Mouse (Mus musculus) frontal cortex, postnatal 14 days (tissue): Measurements from ENCODE around the gene Rnf216.
A peak's percentile ranks its signal among the peaks of the same experiment; 100 is the strongest.
"Not testable (repeated sequence)": the region's sequence is repeated elsewhere in the genome, so short reads cannot be mapped to it uniquely, and the experiment has no call there.

Source experiments
- DNase-seq, 2 experiments: peaks; one replicate each; pipeline ENCODE4 v3.0.0; 2022; ENCODE audit warnings: low spot score in 2 of 2

Rnf216 gene

DNA sequence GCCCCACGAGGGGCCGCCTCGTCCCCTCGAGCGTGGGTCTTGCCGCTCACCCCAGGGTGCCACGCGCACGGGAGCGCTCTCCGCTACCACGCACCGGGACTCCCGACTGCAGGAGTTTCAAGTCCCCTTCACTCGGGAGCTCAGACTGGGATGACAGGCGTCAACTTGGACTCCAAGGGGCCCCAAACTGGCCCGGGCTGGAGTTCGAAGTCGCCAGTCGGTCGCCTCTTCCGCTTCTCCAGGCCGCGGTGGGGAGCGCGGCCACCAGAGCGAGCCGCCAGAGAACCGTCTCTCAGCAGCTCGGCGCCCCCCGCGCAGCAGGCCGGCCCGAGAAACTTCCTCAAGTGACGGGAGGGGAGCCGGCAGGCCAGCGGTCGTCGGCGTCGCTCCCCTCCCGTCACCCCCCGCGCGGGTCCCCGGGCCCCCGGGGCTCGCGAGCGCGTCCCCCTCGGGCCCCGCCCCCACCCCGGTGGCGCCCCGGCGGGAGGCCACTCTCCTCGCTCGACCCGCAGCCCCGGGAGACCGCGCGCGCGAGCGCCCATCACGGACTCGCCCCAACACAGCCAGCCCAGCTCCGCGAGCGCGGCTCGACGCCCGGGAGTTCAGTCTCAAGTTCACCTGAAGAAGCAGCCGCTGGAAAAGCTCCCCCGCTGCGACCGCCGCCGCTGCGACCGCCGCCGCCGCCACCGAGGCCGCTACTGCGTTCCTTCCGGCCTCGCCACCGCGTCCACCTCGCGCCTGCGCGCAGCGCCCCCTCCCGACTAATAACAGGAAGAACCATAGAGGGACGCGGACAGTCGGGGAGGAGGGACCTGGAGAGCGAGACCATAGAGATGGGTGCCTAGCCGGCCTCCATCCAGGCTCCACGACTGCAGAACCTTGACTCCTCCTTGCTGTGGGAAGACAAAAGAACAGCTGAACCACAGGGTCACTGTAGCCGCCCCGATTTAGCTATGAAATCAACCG is at the start of gene Rnf216:
Rnf216 (minus strand) TSS at position 714 of the 966 bp plus-strand sequence.
- DNase-seq: peak; percentile 90 to 91

DNA sequence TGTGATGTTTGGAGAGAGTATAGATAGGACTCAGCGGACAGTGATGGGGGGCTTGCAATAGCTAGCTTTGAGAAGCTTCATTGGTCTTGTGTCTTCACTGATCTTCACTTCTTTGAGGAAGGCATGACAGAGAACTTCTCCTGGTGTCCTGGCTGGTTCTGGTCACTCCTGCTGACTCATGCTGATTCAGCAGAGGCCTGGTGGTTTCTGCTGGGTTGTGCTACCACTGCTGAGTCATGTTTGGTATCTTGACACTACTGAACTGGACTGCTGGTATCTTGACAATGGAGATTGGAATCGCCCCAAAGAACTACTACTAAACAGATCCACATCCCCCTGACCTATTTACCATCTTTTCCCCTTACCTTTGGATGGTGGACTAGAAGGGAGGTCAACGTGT is 42.7 kb upstream of the Rnf216 start:
- DNase-seq: no peak

DNA sequence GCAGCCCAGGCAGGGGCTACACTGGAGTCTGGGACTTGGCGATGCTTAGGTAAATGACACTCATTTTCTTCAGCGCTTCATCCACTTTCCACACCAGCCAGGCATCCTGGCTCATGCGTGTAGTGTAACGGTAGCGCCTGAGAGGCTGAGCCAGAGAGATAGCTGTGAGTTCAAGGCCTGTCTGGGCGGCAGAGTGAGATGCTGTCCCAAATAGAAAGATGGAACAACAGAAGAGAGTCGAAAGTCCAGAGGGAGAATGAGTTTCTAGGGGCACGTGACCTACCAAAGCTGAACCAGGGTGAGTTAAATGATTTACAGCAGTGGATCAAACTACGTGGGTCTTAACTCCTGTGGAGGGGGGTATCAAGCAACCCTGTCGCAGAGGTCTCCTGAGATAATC is 41.0 kb upstream of the Rnf216 start:
- DNase-seq: no peak

DNA sequence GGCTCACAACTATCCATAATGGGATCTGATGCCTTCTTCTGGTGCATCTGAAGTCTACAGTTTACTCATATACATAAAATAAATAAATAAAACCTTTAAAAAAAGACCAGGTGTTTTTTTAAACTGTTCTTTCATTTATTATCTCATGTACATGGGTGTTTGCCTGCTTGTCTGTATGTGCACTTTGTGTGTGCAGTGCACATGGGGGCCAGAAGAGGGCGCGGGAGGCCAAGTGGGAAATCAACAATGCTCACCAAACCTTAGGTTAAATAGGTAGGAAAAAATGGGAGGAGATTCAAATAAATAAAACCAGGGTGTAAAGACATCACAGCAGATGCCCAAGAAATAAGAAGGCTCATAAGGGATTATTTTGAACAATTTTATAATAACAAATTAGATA is 37.2 kb upstream of the Rnf216 start:
- DNase-seq: no peak

DNA sequence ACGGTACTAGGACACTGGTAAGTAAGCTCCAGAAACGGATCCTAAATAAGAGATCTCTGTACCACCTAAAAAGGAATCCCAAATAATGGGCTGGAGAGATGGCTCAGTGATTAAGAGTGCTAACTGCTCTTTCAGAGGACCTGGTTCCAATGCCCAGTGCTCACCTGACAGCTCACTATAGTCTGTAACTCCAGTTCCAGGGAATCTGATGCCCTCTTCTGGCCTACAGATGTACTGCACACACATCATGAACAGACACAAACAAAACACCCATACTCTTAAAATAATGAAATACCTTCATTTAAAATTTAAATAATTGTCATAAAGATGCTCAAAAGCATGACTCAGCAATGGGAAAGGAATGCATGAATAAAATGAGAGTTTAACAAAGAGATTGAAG is 36.7 kb upstream of the Rnf216 start:
- DNase-seq: no peak

DNA sequence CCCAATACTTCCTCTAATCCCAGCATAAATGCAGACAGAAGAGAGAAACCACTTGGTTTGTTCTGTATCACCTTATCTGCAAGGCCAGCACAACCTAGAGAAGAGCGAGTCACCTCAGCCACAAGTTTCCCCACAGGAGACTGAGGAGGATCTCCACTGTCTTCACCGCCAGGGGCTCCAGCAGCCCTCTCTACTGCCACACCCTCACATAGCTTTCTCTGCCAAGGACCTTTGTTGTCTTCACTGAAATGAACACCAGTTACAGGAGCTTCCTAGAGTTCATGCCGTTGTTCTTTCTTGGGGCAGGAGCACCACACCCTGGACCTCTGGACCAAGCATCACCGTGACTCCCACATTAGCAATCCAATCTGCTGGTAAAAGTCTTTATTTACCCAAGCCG is 35.9 kb upstream of the Rnf216 start:
- no peak for DNase-seq

DNA sequence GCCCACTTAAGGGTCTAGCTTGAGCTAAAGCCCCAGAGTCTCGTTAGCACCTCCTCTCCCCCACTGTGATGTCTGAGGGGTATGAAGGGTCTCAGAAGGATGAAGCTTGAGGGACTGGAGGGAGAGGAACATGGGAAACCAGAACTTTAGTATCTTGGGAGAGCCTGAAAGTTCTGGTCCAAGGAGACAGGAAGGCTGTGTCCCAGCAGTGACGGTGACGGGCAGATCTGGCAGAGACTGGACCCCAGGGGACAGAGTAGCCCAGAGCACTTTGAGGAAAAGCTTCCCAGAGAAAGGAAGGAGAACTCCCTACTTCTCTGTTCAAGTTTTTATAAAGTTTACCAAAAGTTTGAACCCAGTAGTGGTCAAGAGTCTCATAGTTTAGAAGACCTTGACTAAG is 34.7 kb upstream of the Rnf216 start, which contains the start of gene Olfr718-ps1:
Olfr718-ps1 (minus strand) TSS at position 101 of the 400 bp plus-strand sequence.
- no peak for DNase-seq

DNA sequence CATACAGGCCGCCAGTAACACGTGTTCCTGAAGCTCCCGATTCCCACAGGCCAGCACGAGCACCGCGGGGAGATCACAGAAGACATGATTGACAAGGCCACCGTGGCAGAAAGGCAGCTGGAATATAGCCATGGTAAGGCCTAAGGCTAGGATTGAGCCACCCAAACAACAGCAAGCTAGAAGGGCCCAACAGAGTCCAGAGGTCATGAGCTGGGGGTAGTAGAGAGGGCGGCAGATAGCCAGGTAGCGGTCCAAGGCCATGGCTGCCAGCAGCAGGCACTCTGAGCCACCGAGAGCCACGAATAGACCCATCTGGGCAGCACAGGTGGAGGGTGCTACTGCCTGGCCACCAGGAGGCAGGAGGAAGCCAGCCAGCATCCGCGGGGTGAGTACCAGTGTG is 24.8 kb upstream of the Rnf216 start:
- DNase-seq: no peak

DNA sequence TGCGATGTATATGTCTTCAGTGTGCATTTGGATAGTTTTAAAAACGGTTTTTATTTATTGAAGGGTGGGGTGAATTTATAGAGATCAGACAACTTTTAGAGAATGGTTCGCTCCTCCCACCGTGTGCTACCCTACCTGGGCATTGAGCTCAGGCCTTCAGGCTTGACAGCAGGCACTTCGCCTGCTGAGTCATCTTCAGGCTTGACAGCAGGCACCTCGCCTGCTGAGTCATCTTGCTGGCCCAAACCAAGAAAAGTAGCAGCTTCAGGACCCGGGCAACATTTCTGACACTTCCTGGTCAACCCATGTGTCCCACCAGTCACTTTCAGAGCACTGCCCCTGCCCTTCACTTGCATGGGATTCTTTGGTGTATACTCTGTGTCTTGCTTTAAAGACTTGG is 22.2 kb upstream of the Rnf216 start:
- no peak for DNase-seq

DNA sequence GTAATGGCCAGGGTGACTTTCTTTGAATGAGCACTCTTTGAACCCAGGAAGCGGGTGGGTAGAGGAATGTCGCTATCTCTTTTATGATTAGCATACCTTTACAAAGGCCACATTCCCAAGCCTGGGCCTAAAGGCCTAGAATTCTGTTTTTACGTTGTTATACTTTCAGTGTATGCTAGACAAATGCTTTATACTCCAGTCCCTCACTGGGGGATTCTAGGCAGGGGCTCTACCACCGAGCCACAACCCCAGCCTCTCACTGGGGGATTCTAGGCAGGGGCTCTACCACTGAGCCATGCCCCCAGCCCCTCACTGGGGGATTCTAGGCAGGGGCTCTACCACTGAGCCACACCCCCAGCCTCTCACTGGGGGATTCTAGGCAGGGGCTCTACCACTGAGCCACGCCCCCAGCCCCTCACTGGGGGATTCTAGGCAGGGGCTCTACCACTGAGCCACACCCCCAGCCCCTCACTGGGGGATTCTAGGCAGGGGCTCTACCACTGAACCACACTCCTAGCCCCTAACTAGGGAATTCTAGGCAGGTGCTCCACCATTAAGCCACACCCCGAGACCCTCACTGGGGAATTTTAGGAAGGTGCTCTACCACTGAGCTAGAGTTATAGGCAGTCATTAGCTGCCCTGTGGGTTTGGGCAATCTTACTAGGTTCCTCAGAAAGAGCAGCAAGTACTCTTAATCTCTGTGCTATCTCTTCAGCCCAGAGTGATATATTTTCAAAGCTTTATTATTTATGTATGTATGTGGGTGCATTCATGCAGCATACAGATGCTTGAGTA is 21.6 kb upstream of the Rnf216 start:
- not testable (repeated sequence) for DNase-seq

DNA sequence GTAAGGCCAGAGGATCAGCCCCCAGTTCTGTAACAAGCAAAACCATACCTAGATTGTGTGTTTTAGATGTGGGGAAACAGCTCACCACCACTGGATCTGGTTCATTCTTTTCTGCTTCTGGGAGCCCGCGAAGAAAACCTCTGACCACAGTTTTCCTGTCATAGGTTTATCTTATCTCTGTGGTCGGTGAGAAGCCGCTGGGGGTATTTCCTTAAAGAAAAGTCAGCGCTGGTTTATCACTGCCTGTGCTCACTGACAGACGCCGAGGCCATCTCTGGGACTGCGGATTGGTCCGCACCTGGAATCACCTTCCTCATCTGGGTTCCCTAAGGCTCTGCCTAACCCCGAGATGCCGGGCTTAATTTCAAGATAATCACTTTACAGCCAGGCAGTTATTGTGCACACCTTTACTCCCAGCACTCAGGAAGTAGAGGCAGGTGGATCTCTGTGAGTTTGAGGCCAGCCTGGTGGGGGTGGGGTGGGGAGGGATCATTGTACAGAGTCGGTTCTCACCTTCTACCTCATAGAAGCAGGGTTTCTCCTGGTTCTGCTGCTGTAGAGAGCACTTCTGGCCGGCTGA is 20.2 kb upstream of the Rnf216 start:
- no peak for DNase-seq

DNA sequence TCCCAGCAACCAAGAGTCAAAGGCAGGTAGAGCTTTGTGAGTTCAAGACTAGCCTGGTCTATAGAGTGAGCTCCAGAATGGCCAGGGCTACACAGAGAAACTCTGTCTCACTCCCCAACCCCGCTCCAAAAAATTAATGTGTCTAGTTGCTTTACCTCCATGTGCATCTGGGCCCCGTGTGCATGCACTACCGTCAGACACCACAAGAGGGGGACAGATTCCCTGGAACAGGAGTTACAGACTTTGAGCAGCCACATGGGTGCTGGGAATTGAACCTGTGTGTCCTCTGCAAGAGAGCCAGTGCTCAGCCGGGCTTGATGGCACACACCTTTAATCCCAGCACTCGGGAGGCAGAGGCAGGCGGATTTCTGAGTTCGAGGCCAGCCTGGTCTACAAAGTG is 17.5 kb upstream of the Rnf216 start:
- DNase-seq: no peak

DNA sequence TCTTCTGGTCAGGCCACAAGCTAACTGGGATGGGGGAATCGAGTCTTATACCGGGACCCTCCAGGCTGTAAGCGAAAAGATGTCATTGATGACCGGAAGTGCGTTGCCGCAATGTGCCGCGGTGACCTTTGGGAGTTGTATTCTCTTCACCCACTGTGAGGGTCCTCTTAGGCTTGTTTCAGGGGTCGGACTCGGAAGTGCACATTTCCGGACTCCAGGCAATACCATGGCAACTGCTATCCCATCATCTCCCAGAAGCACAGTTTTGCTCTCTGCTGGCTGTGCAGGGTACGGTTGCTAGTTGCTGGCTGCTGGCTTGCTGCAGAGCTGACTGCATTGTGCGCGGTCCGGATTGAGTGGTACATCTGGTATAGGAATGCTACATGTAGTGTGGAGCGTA is 16.3 kb upstream of the Rnf216 start:
- DNase-seq: no peak

DNA sequence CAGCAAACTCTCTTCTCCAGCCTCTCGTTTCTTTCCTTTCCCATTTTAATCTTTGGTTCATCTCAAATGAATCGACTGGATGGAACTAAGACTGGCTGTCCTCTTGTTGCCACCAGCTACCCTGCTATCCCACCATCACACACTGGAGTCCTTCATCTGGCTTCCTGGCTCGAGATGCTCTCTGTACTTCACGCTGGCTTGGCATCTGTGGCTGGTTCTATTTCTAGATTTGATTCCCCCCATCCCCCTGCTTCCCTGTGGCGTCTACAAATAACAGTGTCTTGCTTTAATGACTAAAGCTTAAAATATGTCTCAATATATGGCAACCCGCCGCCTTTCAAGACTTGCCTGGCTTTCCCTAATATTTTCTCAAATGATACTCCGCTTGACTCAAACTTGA is 15.0 kb upstream of the Rnf216 start:
- DNase-seq: no peak

DNA sequence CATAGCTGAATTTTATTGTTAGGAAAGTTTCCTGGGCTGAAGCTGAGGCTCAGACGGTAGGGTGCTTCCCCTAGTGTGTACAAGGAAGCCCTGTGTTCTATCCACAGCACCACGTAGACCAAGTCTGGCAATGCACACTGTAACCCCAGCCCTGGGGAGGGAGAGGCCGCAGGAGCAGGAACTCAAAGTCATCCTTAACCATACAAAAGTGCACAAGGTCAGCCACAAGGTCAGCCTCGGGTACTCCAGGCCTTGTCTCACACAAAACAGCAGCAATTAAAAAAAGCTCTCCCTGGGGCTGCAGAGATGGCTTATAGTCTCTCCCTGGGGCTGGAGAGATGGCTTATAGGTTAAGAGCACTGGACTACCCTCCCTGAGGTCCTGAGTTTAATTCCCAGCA is 14.1 kb upstream of the Rnf216 start:
- no peak for DNase-seq

DNA sequence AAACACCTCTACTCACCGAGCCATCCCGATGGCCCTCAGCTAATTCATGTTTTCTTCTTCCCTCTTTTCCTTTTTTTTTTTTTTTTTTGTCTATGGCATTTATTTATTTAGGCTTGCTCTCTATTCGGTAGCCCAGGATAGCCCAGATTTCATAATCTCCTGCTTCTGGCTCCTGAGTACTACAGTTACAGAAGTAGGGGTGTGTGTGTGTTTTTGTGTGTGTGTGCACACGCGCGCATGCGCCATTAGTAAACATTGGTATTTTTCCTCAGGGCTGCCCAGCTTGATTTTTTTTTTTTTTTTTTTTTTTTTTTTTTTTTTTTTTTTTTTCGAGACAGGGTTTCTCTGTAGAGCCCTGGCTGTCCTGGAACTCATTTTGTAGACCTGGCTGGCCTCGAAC is 13.3 kb upstream of the Rnf216 start:
- DNase-seq: no peak

DNA sequence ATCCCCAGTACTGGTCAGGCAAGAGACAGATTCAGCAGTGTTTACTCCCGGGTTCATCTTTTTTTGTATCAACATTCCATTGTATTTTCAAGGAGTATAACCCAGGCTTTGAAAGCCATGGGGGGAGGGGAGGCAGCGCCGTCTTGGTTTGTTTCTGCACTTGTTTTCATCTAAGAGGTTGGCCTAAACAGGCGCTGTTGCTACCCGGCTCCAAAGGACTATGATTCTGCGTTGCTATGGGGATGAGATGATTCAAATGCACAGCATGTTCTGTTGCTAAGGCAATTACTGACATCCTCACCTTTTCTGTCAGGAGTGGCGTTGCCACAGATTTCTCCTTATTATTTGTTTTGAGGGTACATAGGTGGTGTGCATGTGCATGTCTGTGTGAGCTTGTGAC is 12.8 kb upstream of the Rnf216 start:
- DNase-seq: peak; percentile 25 to 26

DNA sequence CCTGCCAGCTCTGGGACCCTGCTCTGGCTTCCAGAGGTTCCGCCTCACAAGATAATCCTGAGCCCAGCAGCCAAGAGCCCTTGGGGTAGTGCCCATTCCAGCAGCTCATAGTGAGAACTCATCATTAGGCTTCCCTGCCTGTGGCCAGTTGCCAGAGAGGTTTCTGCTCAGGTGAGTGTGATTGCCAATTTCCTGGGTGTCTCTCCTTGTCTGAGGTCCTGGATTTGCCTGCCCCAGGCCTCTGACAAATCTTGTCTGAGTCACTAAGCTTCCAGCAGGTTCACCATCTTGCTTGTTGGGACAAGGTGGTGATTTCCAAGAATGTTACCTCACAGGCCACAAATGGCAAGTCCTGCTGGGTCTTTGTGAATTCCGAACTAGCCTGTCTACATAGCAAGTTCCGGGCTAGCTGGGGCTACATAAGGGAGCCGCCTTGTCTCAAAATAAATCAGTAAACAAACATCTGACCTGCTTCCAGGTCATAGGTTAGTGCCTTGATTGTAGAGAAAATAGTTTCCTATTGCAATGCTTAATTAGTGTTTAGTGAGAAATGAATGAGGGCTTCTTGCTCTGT is 12.1 kb upstream of the Rnf216 start:
- DNase-seq: no peak

DNA sequence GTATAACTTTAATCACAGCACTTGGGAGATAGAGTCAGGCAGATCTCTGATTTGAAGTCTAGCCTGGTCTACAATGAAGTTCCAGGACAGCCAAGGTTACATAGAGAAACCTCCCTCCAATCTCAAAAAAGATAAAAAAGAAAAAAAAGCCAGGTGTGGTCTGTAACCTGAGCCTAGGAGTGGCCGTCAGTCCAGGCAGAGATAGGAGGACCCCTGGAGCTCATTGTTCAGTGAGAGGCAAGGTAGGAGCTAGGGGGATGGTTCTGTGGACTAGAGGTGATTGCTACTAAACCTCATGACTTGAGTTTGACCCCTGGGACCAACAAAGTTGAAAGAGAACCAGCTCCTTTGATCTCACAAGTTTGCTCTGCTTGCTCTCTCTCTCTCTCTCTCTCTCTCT is 9.9 kb upstream of the Rnf216 start:
- no peak for DNase-seq

DNA sequence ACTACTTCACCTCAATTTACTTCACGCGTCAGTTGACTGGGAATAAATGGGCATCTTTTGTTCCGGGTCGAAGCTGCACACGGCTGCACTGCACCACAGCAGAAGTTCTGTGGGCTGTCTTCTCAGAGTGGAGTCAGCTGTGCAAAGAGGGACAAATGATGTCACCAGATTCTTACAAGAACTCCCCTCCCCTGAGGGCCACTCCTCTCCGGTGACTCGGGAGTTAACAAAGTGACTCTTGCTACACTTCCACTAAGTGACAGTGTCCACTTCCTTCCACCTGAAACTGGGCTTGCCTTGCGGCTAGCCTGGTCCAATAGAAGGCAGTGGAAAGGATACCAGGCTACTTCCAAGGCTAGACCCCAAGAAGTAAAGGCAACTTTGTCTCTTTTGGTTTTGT is 9.3 kb upstream of the Rnf216 start:
- DNase-seq: no peak

DNA sequence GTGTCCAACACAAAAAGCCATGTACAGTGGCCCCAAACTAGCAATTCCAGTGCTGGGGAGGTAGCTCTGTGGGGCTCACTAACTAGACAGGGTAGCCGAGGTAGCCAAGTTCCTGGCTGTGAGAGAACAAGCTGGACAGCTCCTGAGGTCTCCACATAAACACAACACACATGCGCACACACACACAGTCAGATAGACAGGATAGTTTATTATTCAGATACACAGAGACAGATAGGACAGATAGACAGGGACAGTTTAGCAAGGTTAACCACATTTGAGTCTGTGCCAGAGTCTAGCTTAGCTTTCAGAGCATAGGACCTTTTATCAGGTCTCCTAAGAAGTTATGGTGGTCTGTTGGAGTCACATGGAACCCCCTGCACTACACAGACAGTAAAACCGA is 6.0 kb downstream of the Rnf216 start:
- no peak for DNase-seq

DNA sequence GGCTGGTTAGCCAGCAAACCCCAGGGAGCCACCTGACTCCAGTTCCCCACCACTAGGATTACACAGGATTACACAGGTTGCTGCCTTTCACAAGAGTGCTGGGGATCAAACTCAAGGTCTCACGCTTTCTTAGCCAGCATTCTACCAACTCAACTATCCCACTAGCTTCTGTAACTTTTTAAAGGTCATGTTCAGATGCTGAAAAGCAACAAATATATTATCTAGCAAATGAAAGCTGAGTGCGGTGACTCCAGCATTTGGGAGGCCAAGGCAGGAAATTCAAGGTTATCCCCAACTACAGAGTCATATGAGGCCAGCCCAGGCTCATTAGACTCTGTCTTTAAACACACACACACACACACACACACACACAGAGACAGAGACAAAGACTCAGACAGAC is 9.6 kb downstream of the Rnf216 start:
- DNase-seq: no peak
